Mouse (Mus musculus) embryonic facial prominence, embryonic 14.5 days (tissue): Measurements from ENCODE around the gene Rab3gap1. TPM values are rescaled to one million over a fixed set of nuclear protein-coding genes. Genes with fewer than 3 reads are reported as not detected.

Source experiments
- ATAC-seq: fragments of 200-750 bp; cut with Nextera tagmentation; 2 replicates; pipeline ENCODE4 v1.8.0; 2017; ENCODE audit warnings: low read depth, moderate number of reproducible peaks, moderate TSS enrichment
- DNase-seq: peaks from one replicate; pipeline ENCODE4 v3.0.0-alpha.2; 2015; ENCODE audit warnings: low spot score
- H3K27ac ChIP-seq: fragments of 300-500 bp; sonication (generic); replicated peaks from 2 replicates; pipeline ENCODE4 v1.5.1; 2014; ENCODE audit warnings: low read depth, mild to moderate bottlenecking, low read length, moderate library complexity
- H3K27me3 ChIP-seq: fragments of 300-500 bp; sonication (generic); replicated peaks from 2 replicates; pipeline ENCODE4 v1.6.1; 2014; ENCODE audit warnings: low read length; ENCODE audit not compliant: control insufficient read depth, insufficient read depth
- H3K36me3 ChIP-seq: fragments of 300-500 bp; sonication (generic); 2 replicates; pipeline ENCODE4 v1.6.1; 2014; ENCODE audit warnings: low read length, mixed read lengths; ENCODE audit not compliant: control insufficient read depth, insufficient read depth
- H3K4me1 ChIP-seq: fragments of 300-500 bp; sonication (generic); 2 replicates; pipeline ENCODE4 v1.6.1; 2014; ENCODE audit warnings: antibody characterized with exemption, low read length; ENCODE audit not compliant: control insufficient read depth, insufficient read depth
- H3K4me2 ChIP-seq: fragments of 300-500 bp; sonication (generic); 2 replicates; pipeline ENCODE4 v1.6.1; 2014; ENCODE audit warnings: low read depth, mild to moderate bottlenecking, low read length, moderate library complexity, mixed read lengths
- H3K4me3 ChIP-seq: fragments of 300-500 bp; sonication (generic); 2 replicates; pipeline ENCODE4 v1.5.1; 2014; ENCODE audit warnings: low read depth, mild to moderate bottlenecking, low read length
- H3K9ac ChIP-seq: fragments of 300-500 bp; sonication (generic); 2 replicates; pipeline ENCODE4 v1.6.1; 2014; ENCODE audit warnings: low read depth, mild to moderate bottlenecking, low read length, moderate library complexity, mixed read lengths
- H3K9me3 ChIP-seq: fragments of 300-500 bp; sonication (generic); 2 replicates; pipeline ENCODE4 v1.6.1; 2016; ENCODE audit warnings: low read length; ENCODE audit not compliant: control insufficient read depth
- whole genome bisulfite sequencing: fragments of 180-500 bp; shearing (Covaris S2); extraction: QIAGEN DNeasy Blood & Tissue Kit; methylation state at CpG from one replicate; pipeline ENCODE4 v1.1.7; 2014; 5-methylcytosine and 5-hydroxymethylcytosine counted together
- polyA plus RNA-seq: library from polyadenylated mRNA; unstranded; fragments of >200 nt; fragmentation: Nextera tagmentation; extraction: Ambion mirVana; gene quantifications from 2 replicates; pipeline ENCODE4 v1.2.1, GENCODE M21; 2014

Rab3gap1 gene
- polyA plus RNA-seq, 1 experiment from 2014 or later: 20.0 TPM

DNA sequence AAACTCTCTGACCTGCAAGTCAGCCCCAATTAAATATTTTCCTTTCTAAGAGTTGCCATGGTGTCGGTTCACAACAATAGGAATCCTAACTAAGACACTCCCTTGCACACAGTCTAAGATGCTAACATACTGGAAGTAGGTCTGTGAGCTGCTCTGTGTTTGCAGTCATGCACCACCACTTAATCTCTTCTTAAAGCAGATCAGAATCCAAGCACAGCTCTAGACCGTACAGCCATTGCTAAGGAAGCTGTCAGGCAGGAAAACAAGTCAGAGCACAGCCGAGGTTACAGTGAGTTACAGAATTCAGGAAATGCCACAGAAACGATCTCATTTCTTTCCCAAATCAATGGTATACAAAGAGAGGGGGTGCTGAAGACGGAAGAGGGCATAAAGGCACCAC is 90.2 kb downstream of the Rab3gap1 start:
- H3K27ac ChIP-seq: peak overlapping the region; percentile 48
- 36% methylated on average over 5 of the region's 5 CpGs for WGBS
- DNase-seq (peak; percentile 38), ATAC-seq (peak; percentile 76)
- H3K4me2 ChIP-seq: no peak overlapping the region
- no peak overlapping the region for H3K9ac ChIP-seq
- no peaks in the 10 kb centered on the region for H3K4me1 ChIP-seq
- no peaks in the 10 kb centered on the region for H3K9me3 ChIP-seq
- no peak overlapping the region for H3K4me3 ChIP-seq
- 0 out of 2 replicates have a peak, but pooled peaks cover 3% of the 10 kb centered on the region for H3K36me3 ChIP-seq
- no peaks in the 10 kb centered on the region for H3K27me3 ChIP-seq

GRCm38 (mm10) chr1:127959312-127959718 is 90.7 kb downstream of the Rab3gap1 start:
- Histone ChIP-seq H3K27ac (peak overlapping the region; percentile 48), H3K4me3 (no peak overlapping the region), H3K36me3 (0 out of 2 replicates have a peak, but pooled peaks cover 3% of the 10 kb centered on the region), H3K9me3 (no peaks in the 10 kb centered on the region), H3K4me1 (no peaks in the 10 kb centered on the region), H3K9ac (no peak overlapping the region), H3K4me2 (no peak overlapping the region), H3K27me3 (no peaks in the 10 kb centered on the region)
- 54% methylated on average over 7 of the region's 7 CpGs for WGBS
- DNase-seq (no peak), ATAC-seq (no peak)

GRCm38 (mm10) chr1:127961140-127961539 is 92.6 kb downstream of the Rab3gap1 start:
- ATAC-seq: no peak
- 94% methylated on average over 1 of the region's 1 CpGs for WGBS

GRCm38 (mm10) chr1:127963326-127963725 is 94.8 kb downstream of the Rab3gap1 start:
- Histone ChIP-seq H3K4me3 (no peak overlapping the region), H3K36me3 (0 out of 2 replicates have a peak, but pooled peaks cover 3% of the 10 kb centered on the region), H3K27ac (no peak overlapping the region), H3K4me2 (no peak overlapping the region), H3K27me3 (no peaks in the 10 kb centered on the region), H3K4me1 (no peaks in the 10 kb centered on the region), H3K9me3 (no peaks in the 10 kb centered on the region), H3K9ac (no peak overlapping the region)
- no peak for ATAC-seq
- WGBS: 87% methylated on average over 3 of the region's 3 CpGs
- DNase-seq: no peak

More at GRCm38 (mm10) chr1:127961140-127961539, 92.6 kb downstream of the Rab3gap1 start:
- no peak overlapping the region for H3K4me3 ChIP-seq
- DNase-seq: no peak
- H3K4me1 ChIP-seq: no peaks in the 10 kb centered on the region
- no peak overlapping the region for H3K27ac ChIP-seq
- H3K9me3 ChIP-seq: no peaks in the 10 kb centered on the region
- H3K4me2 ChIP-seq: no peak overlapping the region
- H3K36me3 ChIP-seq: 0 out of 2 replicates have a peak, but pooled peaks cover 3% of the 10 kb centered on the region
- no peak overlapping the region for H3K9ac ChIP-seq
- H3K27me3 ChIP-seq: no peaks in the 10 kb centered on the region

- Histone ChIP-seq H3K36me3 (no peaks in the 10 kb centered on the region), H3K9ac (no peak overlapping the region), H3K27ac (no peak overlapping the region), H3K4me2 (no peak overlapping the region), H3K4me1 (no peaks in the 10 kb centered on the region), H3K27me3 (no peaks in the 10 kb centered on the region), H3K4me3 (no peak overlapping the region), H3K9me3 (no peaks in the 10 kb centered on the region)
- ATAC-seq (no peak), DNase-seq (no peak)
- 84% methylated on average over 4 of the region's 4 CpGs for WGBS
Observed at GRCm38 (mm10) chr1:127970870-127971269, 102.3 kb downstream of the Rab3gap1 start.

DNA sequence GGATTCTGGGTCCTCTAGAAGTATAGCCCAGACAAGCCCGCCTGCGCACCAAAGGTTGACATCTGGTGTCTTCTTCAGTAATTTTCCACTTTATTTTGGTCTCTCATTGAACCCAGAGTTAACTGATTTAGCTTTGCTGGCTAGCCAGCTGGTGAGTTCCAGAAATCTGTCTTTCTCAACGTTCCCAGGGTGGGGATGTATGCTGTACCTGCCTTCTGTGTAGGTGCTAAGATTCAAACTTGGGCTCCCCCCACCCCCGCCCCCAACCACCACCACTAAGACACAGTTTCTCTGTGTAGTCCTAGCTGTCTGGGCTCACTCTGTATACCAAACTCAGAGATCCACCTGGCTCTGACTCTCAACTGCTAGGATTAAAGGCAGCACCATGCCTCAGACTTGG is 105.5 kb downstream of the Rab3gap1 start:
- no peak for DNase-seq
- WGBS: 90% methylated on average over 4 of the region's 4 CpGs

GRCm38 (mm10) chr1:127975676-127976075 is 107.1 kb downstream of the Rab3gap1 start:
- DNase-seq (no peak), ATAC-seq (no peak)
- 72% methylated on average over 2 of the region's 2 CpGs for WGBS
- Histone ChIP-seq H3K9me3 (no peaks in the 10 kb centered on the region), H3K9ac (no peak overlapping the region), H3K27me3 (no peaks in the 10 kb centered on the region), H3K27ac (no peak overlapping the region), H3K4me1 (no peaks in the 10 kb centered on the region), H3K4me2 (no peak overlapping the region), H3K36me3 (no peaks in the 10 kb centered on the region), H3K4me3 (no peak overlapping the region)

More for the DNA sequence above, 105.5 kb downstream of the Rab3gap1 start:
- Histone ChIP-seq H3K4me1 (no peaks in the 10 kb centered on the region), H3K36me3 (no peaks in the 10 kb centered on the region), H3K4me2 (no peak overlapping the region), H3K9ac (no peak overlapping the region), H3K9me3 (no peaks in the 10 kb centered on the region), H3K4me3 (no peak overlapping the region), H3K27me3 (no peaks in the 10 kb centered on the region), H3K27ac (no peak overlapping the region)
- no peak for ATAC-seq

DNA sequence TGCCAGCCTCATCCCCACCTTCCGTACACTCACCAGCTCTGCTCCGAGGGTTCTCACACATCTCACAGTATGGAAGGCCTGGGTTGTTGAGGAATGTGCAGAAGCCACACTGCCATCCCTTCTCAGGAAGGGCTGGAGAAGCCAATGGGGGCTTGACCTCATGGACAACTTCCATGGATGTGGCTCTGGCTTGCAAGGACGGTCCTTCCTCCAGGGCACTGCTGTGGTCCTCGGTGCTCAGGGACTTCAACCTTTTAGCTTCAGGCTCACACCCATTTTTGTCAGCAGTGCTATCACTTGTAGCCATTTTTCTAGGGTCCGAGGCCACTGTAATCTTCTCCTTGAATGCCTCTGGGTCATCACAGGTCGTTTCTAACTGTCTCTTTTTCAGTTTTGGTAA is 107.5 kb downstream of the Rab3gap1 start:
- no peak overlapping the region for H3K27ac ChIP-seq
- WGBS: 83% methylated on average over 6 of the region's 6 CpGs
- no peaks in the 10 kb centered on the region for H3K9me3 ChIP-seq
- H3K27me3 ChIP-seq: no peaks in the 10 kb centered on the region
- DNase-seq (no peak), ATAC-seq (no peak)
- H3K9ac ChIP-seq: no peak overlapping the region
- no peak overlapping the region for H3K4me2 ChIP-seq
- no peaks in the 10 kb centered on the region for H3K36me3 ChIP-seq
- no peak overlapping the region for H3K4me3 ChIP-seq
- no peaks in the 10 kb centered on the region for H3K4me1 ChIP-seq

DNA sequence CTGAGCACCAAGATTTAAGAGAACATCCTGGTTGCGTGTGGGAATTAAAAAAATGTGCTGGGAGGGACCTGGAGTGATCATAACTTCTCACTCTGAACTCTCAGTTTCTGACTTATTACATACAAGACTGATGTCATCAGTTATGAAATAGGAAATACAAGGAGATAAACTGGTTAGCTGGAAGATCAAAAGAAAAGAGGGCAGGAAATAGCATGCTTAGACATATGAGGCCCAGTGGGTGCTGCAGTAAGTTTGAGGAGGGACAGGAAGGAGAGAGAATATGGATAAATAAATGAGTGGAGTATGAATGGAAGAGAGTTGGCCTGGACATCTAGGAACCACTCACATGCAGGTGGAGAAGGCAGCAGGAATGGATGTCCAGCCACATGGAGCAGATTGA is 109.6 kb downstream of the Rab3gap1 start:
- 81% methylated on average over 1 of the region's 1 CpGs for WGBS
- Histone ChIP-seq H3K36me3 (no peaks in the 10 kb centered on the region), H3K4me2 (no peak overlapping the region), H3K4me3 (no peak overlapping the region), H3K9me3 (no peaks in the 10 kb centered on the region), H3K27ac (no peak overlapping the region), H3K9ac (no peak overlapping the region), H3K4me1 (no peaks in the 10 kb centered on the region), H3K27me3 (no peaks in the 10 kb centered on the region)
- no peak for DNase-seq
- ATAC-seq: no peak
